Mouse (Mus musculus): ENCODE measurements at regions not wholly inside any gene's neighbourhood (a gene's known extent, or its start where the extent isn't known, plus 50 kb on each side); places are given as distances from the start of the nearest gene placed in this dataset.

GRCm38 (mm10) chr4:72688842-72689241 is 163.6 kb downstream of the Aldoart1 start:
- no peak for ATAC-seq (replicated peaks; ENCODE audit: poor library complexity)

GRCm38 (mm10) chr4:72674006-72674405 is 178.4 kb downstream of the Aldoart1 start:
- no peak for ATAC-seq (replicated peaks; ENCODE audit: poor library complexity)

GRCm38 (mm10) chr4:72671652-72672411 is 180.6 kb downstream of the Aldoart1 start:
- no peak for ATAC-seq (replicated peaks; ENCODE audit: poor library complexity)

GRCm38 (mm10) chr4:72669827-72670494 is 182.5 kb downstream of the Aldoart1 start:
- ATAC-seq (replicated peaks; ENCODE audit: poor library complexity) = no peak

DNA sequence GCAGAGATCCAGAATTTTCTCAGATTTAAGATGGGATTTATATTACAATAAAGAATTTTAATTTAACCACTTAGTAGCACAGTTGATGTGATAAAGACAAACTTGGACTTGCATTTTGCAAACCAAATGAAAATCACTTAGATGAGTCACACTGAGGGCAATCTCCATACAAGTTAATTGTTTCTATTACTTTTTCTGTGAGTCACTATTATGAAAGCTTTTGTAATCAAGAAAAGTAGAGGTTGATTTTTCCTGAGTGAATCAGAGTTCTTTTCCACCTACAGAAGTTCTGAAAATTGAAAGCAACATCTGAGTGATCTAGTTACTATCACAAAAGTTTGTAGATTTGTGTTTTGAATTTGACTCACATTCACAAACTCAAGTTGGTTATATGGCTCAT is 188.1 kb downstream of the Aldoart1 start:
- no peak for ATAC-seq (replicated peaks; ENCODE audit: poor library complexity)

DNA sequence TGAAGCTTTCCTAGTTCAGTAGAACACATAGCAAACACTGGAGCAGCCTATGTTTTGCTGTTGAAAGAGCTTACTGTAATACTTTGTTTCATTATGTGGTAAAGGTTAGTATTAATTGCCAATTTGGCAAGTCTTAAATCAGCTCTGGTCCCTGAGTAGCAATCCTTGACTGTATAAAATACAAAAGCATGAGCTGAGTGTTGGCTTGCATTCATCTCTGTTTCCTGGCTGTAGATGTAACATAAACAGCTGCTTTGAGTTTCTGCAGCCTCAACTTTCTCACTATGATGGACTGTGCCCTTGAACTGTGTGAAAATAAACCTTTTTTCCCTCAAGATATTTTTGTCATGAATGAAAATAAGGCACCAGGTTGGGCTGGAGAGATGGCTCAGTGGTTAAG is 190.0 kb downstream of the Aldoart1 start:
- no peak for ATAC-seq (replicated peaks; ENCODE audit: poor library complexity)

DNA sequence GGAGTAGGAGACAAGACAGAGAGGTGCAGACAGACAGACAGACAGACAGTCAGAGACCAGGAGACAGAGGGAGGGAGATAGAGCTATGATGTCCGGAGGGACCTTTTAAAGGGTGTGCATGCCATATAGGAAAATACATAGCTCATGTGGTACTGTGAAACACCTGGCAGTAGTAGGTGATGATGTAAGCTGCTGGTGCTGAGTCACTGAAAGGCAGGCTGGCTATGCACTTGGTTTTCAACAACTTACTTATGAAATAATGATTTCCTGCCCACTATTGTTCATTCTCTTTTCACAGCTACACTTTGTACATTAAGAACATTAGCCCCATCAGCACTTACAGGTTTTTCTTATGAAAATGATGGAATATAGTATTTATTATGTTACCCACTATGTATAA is 196.2 kb downstream of the Aldoart1 start:
- no peak for ATAC-seq (replicated peaks; ENCODE audit: poor library complexity)

DNA sequence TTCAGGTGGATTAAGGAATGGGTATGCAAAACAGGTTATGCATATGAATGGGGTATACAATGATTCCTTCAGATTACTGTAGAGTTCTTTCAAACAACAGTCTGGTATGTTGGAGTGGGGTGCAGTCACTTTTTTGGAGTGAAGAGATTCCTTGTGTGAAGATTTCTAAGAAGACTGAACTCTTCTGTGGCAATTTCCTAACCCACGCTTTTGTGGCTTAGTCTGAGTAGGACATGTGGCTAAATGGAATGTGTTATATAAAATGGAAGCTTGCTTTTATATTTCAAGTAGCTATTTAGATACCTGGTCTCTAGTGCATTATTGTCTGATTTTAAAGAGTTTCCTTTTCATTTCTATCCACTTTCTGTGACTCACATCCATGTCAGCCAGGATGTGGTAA is 205.3 kb downstream of the Aldoart1 start:
- no peak for ATAC-seq (replicated peaks; ENCODE audit: poor library complexity)

- no peak for ATAC-seq (replicated peaks; ENCODE audit: poor library complexity)
Measured at GRCm38 (mm10) chr4:72629416-72629815, 223.0 kb downstream of the Aldoart1 start.

- ATAC-seq (replicated peaks; ENCODE audit: poor library complexity) = no peak
Measured at GRCm38 (mm10) chr4:72627219-72627930, 225.1 kb downstream of the Aldoart1 start.

GRCm38 (mm10) chr4:72605107-72605506 is 247.3 kb downstream of the Aldoart1 start:
- no peak for ATAC-seq (replicated peaks; ENCODE audit: poor library complexity)

DNA sequence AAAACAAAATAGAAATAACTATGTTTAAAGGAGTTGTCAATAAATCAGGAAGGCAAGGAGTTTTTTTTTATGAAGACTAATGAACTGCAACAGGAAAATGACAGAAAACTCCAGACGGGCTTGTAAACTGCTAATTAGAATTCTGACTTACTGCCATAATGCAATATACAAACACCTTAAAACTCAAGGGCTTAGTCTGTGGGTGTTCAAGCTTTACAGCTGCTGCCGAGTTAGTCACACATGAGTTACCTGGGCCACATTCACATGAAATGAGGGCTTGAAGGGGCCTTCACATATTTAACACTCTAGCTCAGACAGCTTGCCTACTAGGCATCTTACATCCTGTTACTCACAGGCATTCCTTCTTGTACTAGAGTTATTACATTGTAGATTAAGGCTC is 256.9 kb downstream of the Aldoart1 start:
- ATAC-seq (replicated peaks; ENCODE audit: poor library complexity) = no peak

- ATAC-seq (replicated peaks; ENCODE audit: poor library complexity) = no peak
Measured at GRCm38 (mm10) chr4:72592129-72592528, 260.3 kb downstream of the Aldoart1 start.

DNA sequence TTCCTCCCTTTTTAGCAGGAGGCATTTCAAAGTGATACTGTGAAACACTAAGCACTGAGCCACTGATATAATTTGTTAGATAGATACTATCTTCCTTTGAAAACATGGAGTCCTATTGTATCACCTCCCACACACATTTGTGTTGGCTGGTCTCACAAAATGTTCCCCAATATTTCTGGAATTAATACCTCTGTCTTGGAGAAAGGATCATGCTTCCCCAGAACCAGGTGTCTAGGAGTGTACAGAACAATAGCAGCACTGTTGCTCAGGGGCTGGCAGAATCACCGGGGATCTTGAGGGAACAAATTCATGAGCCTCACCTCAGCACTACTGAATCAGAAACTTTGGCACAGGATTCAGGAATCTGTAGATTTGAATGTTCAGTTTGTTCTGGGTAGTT is 277.5 kb downstream of the Aldoart1 start:
- ATAC-seq (replicated peaks; ENCODE audit: poor library complexity) = no peak

- no peak for ATAC-seq (replicated peaks; ENCODE audit: poor library complexity)
Measured at GRCm38 (mm10) chr4:72571924-72572323, 280.5 kb downstream of the Aldoart1 start.

- no peak for ATAC-seq (replicated peaks; ENCODE audit: poor library complexity)
Measured at GRCm38 (mm10) chr4:72565186-72565585, 287.2 kb downstream of the Aldoart1 start.

DNA sequence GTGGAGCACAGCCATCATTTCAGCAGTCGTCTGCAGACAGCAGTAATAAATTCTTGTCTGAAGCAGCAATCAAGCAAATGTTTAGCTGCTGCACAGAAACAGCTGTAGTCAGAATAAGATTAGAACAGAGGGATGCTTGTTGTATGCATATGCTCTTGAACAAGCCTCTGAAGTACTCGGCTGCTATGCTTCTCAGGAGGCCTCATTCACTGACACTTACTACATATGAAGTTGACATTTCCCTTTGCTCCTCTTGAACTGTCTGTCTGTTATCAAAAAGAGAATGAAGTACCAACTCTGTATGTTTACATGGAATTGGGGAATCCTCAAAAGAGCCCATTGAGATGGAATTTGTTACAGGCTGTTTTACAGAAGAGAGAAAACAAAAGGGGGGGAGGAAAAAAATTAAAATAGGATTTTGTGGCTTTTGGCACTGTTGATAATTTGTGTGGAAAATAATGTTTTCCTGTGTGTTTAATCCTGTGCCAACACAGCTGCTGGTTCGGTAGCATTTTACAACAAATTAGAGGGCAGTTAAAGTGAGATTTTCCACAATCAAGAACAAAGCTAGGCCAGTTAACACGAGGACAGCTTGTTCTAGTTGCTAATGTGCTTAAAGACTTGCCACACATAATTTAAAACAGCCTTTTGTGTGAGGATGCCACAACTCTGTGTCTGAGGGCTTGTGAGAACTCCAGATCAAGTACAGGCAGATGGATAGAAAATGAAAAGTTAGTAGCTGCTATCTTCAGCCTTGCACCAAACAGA is 289.3 kb downstream of the Aldoart1 start:
- ATAC-seq (replicated peaks; ENCODE audit: poor library complexity) = no peak

GRCm38 (mm10) chr4:72554276-72554675 is 298.2 kb downstream of the Aldoart1 start:
- ATAC-seq (replicated peaks; ENCODE audit: poor library complexity) = no peak

DNA sequence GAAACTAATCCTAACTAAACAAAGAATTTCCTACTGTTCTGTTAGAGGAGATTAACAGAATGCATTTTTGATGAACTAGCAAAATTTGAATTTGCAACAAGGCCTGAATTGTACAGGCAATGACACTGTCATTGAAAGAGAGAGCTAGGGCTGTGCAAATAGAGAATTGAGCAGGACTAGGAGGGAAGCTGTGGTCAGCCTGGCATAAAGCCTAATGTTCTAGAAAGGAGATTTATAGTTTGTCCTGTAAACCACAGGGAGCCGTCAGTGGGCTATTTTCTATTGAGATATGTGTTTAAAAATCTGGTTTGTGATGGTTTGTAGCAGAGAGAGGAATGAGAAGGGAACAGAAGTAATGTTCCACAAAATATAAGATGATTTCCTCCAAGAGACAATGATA is 317.9 kb downstream of the Aldoart1 start:
- ATAC-seq (replicated peaks; ENCODE audit: poor library complexity) = peak; percentile 90

DNA sequence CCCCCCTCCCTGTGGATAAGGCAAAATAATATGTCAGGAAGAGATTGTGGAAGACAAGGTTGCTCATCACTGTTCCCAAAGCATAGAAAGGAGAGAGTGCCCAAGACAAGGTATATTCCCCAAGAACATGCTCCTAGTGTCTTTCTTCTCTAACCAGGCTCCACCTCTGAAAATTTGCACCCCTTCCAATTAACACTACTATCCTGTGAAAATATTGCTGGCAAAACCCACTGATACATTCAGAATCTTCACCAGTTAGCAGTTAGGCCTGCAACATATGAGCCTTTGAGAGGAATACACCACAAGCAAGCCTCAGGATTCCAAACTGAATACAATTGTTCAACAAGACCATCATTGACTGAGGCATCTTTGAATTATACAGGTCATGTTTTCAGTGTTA is 323.9 kb upstream of the Tle1 start:
- ATAC-seq (replicated peaks; ENCODE audit: poor library complexity) = no peak

- ATAC-seq (replicated peaks; ENCODE audit: poor library complexity) = no peak
Measured at GRCm38 (mm10) chr4:72524100-72524499, 323.4 kb upstream of the Tle1 start.

Data from megakaryocyte progenitor cell, adult 5-6 weeks (primary cell).